Mouse (Mus musculus) large intestine, adult 2 months (tissue): ENCODE results near the gene Smco1. TPM values are rescaled to one million over a fixed set of nuclear protein-coding genes. Genes with fewer than 3 reads are reported as not detected.
"Not testable (repeated sequence)": the region's sequence is repeated elsewhere in the genome, so short reads cannot be mapped to it uniquely, and the experiment has no call there.

Source experiments
- DNase-seq: peaks from one replicate; pipeline ENCODE4 v3.0.0-alpha.2; 2012; ENCODE audit warnings: low read depth, low spot score
- WGBS: fragments of 180-500 bp; shearing (Covaris S2); methylation state at CpG from one replicate; pipeline ENCODE4 v1.1.7; 2018; 5-methylcytosine and 5-hydroxymethylcytosine counted together
- polyA plus RNA-seq: library from polyadenylated mRNA; depleted of rRNA; stranded (reverse); fragments of >200 nt; gene quantifications from 2 replicates; pipeline ENCODE4 v1.2.3, GENCODE M21; 2012; rRNA removed

Smco1 gene
- not detected in 2 replicates for polyA plus RNA-seq

- DNase-seq = no peak
- WGBS = 83% methylated on average over 11 of the region's 11 CpGs
These were observed at the start of gene Smco1 for GRCm38 (mm10) chr16:32271291-32271690. Gene Smco1 (plus strand): TSS chr16:32271468.

- no peak for DNase-seq
- WGBS = 82% methylated on average over 4 of the region's 4 CpGs
These were observed 49.5 kb upstream of the Smco1 start for GRCm38 (mm10) chr16:32221803-32222202.

- no peak for DNase-seq
These were observed 48.9 kb upstream of the Smco1 start for GRCm38 (mm10) chr16:32222399-32222798.

DNA sequence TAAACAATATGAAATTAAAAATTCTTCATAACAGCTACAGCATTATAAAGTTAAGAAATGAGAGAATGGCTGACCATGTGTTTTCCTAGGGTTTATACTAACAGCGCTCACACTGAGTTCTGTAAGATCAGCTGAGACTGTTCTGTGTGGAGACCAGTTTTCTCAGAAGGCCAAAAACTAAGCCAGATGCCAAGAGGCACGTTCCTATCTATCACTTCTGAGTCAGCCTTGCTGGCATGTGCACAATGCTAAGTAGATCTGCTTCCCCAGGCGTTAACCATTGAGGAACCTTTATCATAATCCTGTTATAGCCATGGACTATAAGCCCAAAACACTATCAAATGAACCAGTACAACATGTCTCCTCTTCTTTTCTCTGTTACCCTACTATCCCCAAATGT lies 39.2 kb upstream of the Smco1 start:
- WGBS = 70% methylated on average over 3 of the region's 3 CpGs
- not testable (repeated sequence) for DNase-seq

DNA sequence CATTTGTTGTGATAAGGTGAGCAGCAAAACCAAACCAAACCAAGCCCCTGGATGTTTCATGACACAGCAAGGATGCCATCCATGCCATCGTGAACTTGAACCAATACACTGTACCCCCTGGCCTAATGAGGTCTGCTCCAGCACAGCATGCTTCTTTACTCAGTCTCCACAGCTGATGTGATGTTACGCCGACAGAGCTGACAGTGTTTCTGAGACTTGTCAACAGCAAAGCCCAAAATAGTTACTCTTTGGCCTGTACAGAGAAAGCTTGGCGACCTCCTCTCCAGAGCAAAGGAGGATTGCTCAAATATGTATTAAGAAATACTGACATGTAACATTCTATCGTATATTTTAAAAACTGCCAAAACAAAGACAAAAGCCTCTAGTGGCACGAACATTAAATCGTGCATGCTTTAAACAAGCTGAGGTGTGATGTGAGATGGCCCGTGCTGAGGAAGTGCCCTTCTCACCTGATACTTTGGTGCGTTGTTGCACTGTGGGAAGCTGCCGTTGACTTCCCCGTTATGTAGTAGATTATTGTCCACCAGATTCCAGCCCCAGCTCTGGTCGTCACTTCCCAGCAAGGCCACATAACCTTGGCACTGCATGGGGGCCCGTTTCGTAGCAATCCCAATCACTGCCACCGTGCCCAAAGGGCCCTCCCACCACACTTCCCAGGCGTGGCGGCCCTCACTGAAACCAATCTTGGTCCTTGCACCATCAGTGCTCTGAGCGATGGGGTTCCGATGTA lies 33.2 kb upstream of the Smco1 start:
- WGBS = 91% methylated on average over 19 of the region's 19 CpGs
- DNase-seq = no peak

GRCm38 (mm10) chr16:32239428-32240312 lies 31.6 kb upstream of the Smco1 start:
- 94% methylated on average over 2 of the region's 2 CpGs for WGBS
- DNase-seq = no peak

GRCm38 (mm10) chr16:32243901-32244300 lies 27.4 kb upstream of the Smco1 start:
- WGBS = 90% methylated on average over 3 of the region's 3 CpGs

GRCm38 (mm10) chr16:32246351-32246791 lies 24.9 kb upstream of the Smco1 start:
- no peak for DNase-seq
- WGBS = under 1% methylated on average over 41 of the region's 41 CpGs

More at GRCm38 (mm10) chr16:32243901-32244300, 27.4 kb upstream of the Smco1 start:
- DNase-seq = no peak

DNA sequence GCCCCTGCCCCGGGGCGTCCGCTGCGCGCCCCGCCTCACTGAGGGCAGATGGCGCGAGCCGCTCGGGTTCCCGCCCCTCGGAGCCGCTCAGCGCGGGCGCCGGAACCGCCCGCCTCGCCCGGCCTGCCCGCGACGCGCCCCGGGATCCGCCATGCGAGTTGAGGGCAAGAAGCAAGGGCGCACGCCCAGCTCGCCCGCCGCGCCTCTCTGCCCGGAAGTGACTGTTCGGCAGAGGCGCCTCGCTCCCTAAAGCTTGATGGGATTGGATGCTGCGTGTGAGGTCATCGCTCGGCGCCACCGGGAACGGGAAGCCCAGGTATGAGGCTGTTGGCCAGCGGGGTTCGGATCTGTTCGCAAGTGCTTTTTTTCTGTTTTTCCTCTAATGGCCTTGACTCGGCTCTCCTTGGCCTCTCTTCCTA lies 24.3 kb upstream of the Smco1 start, which contains the start of the genes Fbxo45 and Wdr53:
Fbxo45 (minus strand) TSS at position 207 of the 419 bp plus-strand sequence.
Wdr53 (plus strand) TSS at position 276 of the 419 bp plus-strand sequence.
- peak; percentile 90 for DNase-seq
- under 1% methylated on average over 48 of the region's 48 CpGs for WGBS

- 97% methylated on average over 2 of the region's 2 CpGs for WGBS
- not testable (repeated sequence) for DNase-seq
These were observed 7.0 kb upstream of the Smco1 start for GRCm38 (mm10) chr16:32264225-32264624.

- WGBS = 60% methylated on average over 9 of the region's 9 CpGs
- no peak for DNase-seq
These were observed 2.1 kb downstream of the Smco1 start for GRCm38 (mm10) chr16:32273338-32273737.

- no peak for DNase-seq
- WGBS = 87% methylated on average over 6 of the region's 6 CpGs
These were observed 3.8 kb downstream of the Smco1 start for GRCm38 (mm10) chr16:32275041-32275440.

DNA sequence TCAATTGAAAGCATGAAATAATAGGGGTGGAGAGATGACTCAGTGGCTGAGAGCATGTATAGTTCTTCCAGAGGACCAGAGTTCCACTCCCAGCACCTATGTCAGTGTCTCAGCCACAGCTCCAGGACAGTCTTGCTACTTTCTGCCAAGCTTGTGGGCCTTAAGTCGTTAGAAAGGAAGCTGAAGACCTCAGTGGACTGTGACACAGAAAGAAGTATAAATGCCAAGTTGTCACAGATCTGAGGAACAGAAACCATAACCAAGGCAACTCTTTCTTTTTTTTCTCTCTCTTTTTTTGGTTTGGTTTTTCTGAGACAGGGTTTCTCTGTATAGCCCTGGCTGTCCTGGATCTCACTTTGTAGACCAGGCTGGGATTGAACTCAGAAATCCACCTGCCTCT lies 4.6 kb downstream of the Smco1 start:
- DNase-seq = no peak
- 71% methylated on average over 1 of the region's 1 CpGs for WGBS

DNA sequence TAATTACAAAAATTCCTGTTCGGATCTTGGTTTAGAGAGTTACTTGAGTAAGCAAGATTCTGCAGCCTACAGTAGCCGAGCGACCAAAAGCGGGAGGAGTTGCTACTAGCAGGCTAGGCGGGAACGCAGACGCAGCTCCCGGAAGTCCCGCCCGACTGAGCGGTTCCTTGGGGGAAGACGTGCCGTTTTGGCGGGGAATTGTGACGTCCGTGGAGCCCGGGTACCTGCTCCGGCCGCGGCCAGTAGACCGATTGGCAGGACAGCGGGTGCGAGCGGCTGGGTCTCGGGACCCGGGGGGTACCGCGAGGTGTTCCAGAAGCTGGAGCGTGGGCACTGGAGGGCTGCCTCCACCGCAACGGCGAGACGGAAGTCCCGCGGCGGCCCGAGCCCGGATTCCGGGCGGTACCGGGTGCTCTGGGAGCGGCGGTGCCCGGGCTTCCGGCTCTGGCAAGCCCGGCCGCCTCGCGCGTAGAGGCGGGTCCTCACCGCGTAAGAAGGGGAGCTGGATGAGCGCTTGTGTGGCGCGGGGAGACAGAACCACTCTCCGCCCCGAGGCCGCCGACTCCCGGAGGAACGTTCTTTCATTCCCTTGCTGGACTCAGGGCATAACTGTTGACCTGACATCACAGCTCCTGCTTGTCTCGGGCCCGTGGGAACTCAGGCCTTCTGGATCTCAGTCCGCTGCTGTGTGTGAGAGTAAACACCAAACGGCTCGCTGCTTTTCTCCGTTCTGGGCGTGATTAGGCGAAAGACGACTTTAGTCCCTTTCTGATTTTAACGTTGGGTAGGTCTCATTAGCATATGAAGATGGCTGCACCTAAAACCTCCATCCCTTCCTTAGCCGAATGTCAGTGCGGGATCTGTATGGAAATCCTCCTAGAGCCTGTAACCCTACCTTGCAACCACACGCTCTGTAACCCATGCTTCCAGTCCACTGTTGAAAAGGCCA lies 6.3 kb downstream of the Smco1 start, which contains the start of gene Rnf168:
Rnf168 (plus strand) TSS at position 152 of the 949 bp plus-strand sequence.
- under 1% methylated on average over 75 of the region's 75 CpGs for WGBS

DNA sequence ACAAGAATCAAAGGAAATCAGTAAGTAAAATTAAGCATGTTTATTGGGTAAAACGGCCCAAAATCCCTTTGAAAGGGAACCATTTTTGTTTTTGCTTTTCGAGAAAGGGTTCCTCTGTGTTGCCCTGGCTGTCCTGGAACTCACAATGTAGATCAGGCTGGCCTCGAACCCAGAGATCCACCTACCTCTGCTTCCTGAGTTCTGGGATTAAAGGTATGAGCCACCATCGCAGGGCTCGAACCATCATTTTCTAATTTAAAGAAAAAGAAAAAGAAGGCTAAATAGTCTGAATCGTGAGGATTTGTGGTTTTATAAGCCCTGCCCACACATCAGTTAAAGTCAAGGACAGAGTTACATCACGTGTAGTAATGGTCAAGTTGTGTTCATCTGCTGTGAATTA lies 7.1 kb downstream of the Smco1 start:
- WGBS = 19% methylated on average over 7 of the region's 7 CpGs

More for the DNA sequence above, 6.3 kb downstream of the Smco1 start, which contains the start of gene Rnf168:
- peak; percentile 78 for DNase-seq

DNA sequence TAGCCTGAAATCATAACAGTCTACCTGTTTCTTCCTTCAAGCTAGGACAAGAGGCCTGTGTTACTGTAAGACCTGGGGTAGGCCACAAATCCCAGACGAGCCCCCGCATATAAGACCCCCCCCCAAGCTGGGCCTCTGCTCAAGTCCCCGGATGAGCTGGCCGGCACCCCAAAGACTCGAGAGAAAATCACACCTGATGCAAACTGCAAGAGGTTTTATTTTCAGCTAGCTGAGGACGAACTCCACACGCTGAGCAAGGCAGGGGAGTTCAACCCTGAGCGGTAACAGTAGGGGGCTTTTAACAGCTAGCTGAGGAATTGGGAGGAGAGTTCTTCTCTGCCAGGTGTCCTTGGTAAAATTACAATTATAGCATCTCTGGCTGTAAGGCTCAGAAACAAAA lies 8.9 kb downstream of the Smco1 start:
- no peak for DNase-seq
- WGBS = 96% methylated on average over 8 of the region's 8 CpGs

More for the DNA sequence above, 7.1 kb downstream of the Smco1 start:
- DNase-seq = no peak

DNA sequence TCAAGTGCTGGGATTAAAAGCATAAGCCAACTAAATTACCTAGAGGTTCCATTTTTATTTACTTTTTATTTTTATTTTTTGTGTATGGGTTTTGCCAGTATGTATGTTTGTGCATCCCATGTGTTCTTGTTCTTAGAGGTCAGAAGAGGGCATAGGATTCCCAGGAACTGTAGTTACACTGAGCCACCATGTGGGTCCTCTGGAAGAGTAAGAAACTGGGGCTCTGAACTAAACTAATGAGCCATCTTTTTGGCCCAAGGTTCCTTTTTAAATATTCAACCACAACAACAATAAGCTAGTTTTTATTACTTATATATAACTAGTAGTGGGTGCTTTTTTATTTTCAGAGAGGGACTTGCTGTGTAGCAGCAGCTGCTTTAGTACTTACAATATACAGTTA lies 11.3 kb downstream of the Smco1 start:
- DNase-seq = no peak

DNA sequence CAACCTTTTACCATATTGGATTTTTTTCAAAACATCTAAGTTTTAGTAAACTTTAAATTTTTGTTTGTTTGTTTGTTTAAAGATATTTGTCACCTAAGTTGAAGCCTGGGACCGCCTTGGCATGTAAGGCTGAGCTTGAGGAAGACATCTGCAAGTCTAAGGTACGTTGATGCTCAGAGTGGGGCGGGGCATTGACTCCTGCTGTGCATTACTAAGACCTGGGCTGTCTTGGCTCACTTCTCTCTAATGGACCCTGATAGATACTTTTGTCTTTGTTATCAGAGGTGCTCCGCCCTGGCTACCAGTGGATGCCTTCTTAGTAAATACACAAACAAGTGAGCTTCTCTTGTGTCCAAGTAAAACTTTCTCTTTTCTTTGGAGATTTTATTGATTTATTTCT lies 20.6 kb downstream of the Smco1 start:
- DNase-seq = no peak
- 98% methylated on average over 4 of the region's 4 CpGs for WGBS

DNA sequence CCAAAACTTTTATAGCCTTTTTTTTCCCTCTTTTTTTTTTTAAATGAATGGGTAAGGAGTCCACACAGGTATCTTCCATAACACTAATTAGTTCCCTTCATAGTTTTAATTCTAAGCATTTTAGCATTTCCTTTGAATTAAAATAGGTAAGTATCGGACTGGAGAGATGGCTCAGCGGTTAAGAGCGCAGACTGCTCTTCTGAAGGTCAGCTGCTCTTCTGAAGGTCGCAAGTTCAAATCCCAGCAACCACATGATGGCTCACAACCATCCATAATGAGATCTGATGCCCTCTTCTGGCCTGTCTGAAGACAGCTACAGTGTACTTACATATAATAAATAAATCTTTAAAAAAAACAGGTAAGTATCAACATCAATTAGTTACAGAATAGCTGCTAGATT lies 28.3 kb downstream of the Smco1 start:
- DNase-seq = not testable (repeated sequence)
- 96% methylated on average over 4 of the region's 4 CpGs for WGBS
